Mouse (Mus musculus) neural tube, embryonic 15.5 days (tissue): Measurements from ENCODE around the gene Lmbr1. TPM values are rescaled to one million over a fixed set of nuclear protein-coding genes. Genes with fewer than 3 reads are reported as not detected.

Source experiments
- ATAC-seq: fragments of 200-750 bp; cut with Nextera tagmentation; 2 replicates; pipeline ENCODE4 v1.8.0; 2017; ENCODE audit warnings: mild to moderate bottlenecking, moderate TSS enrichment, moderate library complexity; ENCODE audit not compliant: low FRiP score
- H3K27ac ChIP-seq: fragments of 300-500 bp; sonication (generic); replicated peaks from 2 replicates; pipeline ENCODE4 v1.5.1; 2015; ENCODE audit warnings: mild to moderate bottlenecking, inconsistent platforms
- H3K27me3 ChIP-seq: fragments of 300-500 bp; sonication (generic); replicated peaks from 2 replicates; pipeline ENCODE4 v1.6.1; 2015; ENCODE audit warnings: inconsistent platforms
- H3K36me3 ChIP-seq: fragments of 300-500 bp; sonication (generic); 2 replicates; pipeline ENCODE4 v1.6.1; 2015; ENCODE audit warnings: inconsistent platforms
- H3K4me1 ChIP-seq: fragments of 300-500 bp; sonication (generic); 2 replicates; pipeline ENCODE4 v1.6.1; 2015; ENCODE audit warnings: inconsistent platforms
- H3K4me2 ChIP-seq: fragments of 300-500 bp; sonication (generic); 2 replicates; pipeline ENCODE4 v1.6.1; 2015; ENCODE audit warnings: inconsistent platforms, mild to moderate bottlenecking, moderate library complexity
- H3K4me3 ChIP-seq: fragments of 300-500 bp; sonication (generic); replicated peaks from 2 replicates; pipeline ENCODE4 v1.5.1; 2015; ENCODE audit warnings: mild to moderate bottlenecking, inconsistent platforms
- H3K9ac ChIP-seq: fragments of 300-500 bp; sonication (generic); replicated peaks from 2 replicates; pipeline ENCODE4 v1.6.1; 2015; ENCODE audit warnings: mild to moderate bottlenecking, inconsistent platforms
- H3K9me3 ChIP-seq: fragments of 300-500 bp; sonication (generic); replicated peaks from 2 replicates; pipeline ENCODE4 v1.6.1; 2016; ENCODE audit warnings: inconsistent platforms
- WGBS: fragments of 180-500 bp; shearing (Covaris S2); methylation state at CpG from one replicate; pipeline ENCODE4 v1.1.7; 2015; ENCODE audit warnings: mixed read lengths; 5-methylcytosine and 5-hydroxymethylcytosine counted together
- polyA plus RNA-seq: library from polyadenylated mRNA; unstranded; fragments of >200 nt; fragmentation: Nextera tagmentation; extraction: Ambion mirVana; gene quantifications from 2 replicates; pipeline ENCODE4 v1.2.1, GENCODE M21; 2015

Gene Lmbr1
- polyA plus RNA-seq, 1 experiment from 2014 or later, result 36.5 TPM

- WGBS, result 86% methylated on average over 6 of the region's 6 CpGs
- H3K36me3 ChIP-seq, result peaks cover 56% of the 10 kb centered on the region
- no peak overlapping the region for H3K4me3 ChIP-seq
- H3K9me3 ChIP-seq, result no peaks in the 10 kb centered on the region
- H3K9ac ChIP-seq, result no peak overlapping the region
- H3K4me1 ChIP-seq, result no peaks in the 10 kb centered on the region
- H3K4me2 ChIP-seq, result no peak overlapping the region
- H3K27me3 ChIP-seq, result no peaks in the 10 kb centered on the region
- ATAC-seq, result no peak
- H3K27ac ChIP-seq, result no peak overlapping the region
These were observed 14.7 kb downstream of the Lmbr1 start for GRCm38 (mm10) chr5:29363511-29363910.

DNA sequence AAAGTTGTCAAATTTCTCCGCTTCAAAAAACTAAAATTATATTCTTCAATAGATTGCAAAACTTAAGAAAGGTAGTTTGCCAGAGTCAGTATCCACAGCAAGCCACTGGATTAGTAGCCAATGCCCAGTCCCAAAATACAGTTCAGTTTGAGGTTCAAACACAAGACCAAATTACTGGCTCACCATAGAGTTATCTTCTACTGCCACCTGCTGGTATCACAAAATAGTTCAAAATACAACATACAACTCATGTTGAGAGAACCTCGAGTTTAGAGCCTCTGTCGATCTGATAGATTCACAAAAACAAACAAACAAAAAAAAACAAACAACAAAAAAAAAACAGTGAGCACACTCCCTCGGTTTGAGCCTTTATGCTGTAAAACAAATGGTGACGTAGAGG is 42.4 kb downstream of the Lmbr1 start:
- no peak overlapping the region for H3K4me2 ChIP-seq
- no peaks in the 10 kb centered on the region for H3K9me3 ChIP-seq
- no peak overlapping the region for H3K4me3 ChIP-seq
- no peaks in the 10 kb centered on the region for H3K36me3 ChIP-seq
- no peaks in the 10 kb centered on the region for H3K4me1 ChIP-seq
- no peak overlapping the region for H3K27ac ChIP-seq
- no peak for ATAC-seq
- H3K27me3 ChIP-seq, result no peaks in the 10 kb centered on the region
- H3K9ac ChIP-seq, result no peak overlapping the region
- 61% methylated on average over 5 of the region's 5 CpGs for WGBS

GRCm38 (mm10) chr5:29322503-29322902 is 55.7 kb downstream of the Lmbr1 start:
- ATAC-seq, result no peak
- H3K27me3 ChIP-seq, result no peaks in the 10 kb centered on the region

GRCm38 (mm10) chr5:29309191-29309590 is 69.0 kb downstream of the Lmbr1 start:
- H3K4me2 ChIP-seq, result no peak overlapping the region
- no peaks in the 10 kb centered on the region for H3K4me1 ChIP-seq
- ATAC-seq, result no peak
- no peak overlapping the region for H3K4me3 ChIP-seq
- H3K9me3 ChIP-seq, result no peaks in the 10 kb centered on the region
- H3K27ac ChIP-seq, result no peak overlapping the region
- no peaks in the 10 kb centered on the region for H3K27me3 ChIP-seq
- 84% methylated on average over 3 of the region's 3 CpGs for WGBS
- H3K9ac ChIP-seq, result no peak overlapping the region
- H3K36me3 ChIP-seq, result peaks cover 7% of the 10 kb centered on the region; the same call in 1 of the 2 replicates

More at GRCm38 (mm10) chr5:29322503-29322902, 55.7 kb downstream of the Lmbr1 start:
- Histone ChIP-seq H3K36me3 (0 out of 2 replicates have a peak, but pooled peaks cover 4% of the 10 kb centered on the region), H3K9ac (no peak overlapping the region), H3K9me3 (no peaks in the 10 kb centered on the region), H3K4me1 (no peaks in the 10 kb centered on the region), H3K4me3 (no peak overlapping the region), H3K27ac (no peak overlapping the region), H3K4me2 (no peak overlapping the region)
- WGBS, result 93% methylated on average over 2 of the region's 2 CpGs

DNA sequence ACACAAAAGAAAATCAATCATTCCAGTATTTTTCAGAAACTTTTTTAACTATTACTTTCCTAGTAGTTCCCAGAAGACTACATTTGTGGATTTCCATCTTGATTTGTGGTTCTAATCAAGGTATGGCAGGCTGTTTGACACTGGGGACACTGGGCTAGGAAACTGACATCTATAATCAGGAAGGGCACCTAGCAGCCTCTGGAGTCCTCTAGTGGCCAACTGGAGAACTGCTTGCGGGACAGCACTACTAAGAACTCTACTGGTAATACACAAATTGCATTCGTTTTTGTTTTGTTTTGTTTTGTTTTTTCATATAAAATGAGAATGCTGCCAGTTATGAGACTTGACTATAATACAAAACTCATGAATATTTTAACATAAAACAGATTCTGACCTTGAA is 85.0 kb downstream of the Lmbr1 start:
- H3K36me3 ChIP-seq, result peaks cover 4% of the 10 kb centered on the region; the same call in 1 of the 2 replicates
- H3K27me3 ChIP-seq, result no peaks in the 10 kb centered on the region
- H3K9ac ChIP-seq, result no peak overlapping the region
- no peak overlapping the region for H3K4me3 ChIP-seq
- ATAC-seq, result peak; percentile 72; the same call in 1 of the 2 replicates
- no peak overlapping the region for H3K27ac ChIP-seq
- H3K9me3 ChIP-seq, result no peaks in the 10 kb centered on the region
- WGBS, result 27% methylated on average over 2 of the region's 2 CpGs
- H3K4me1 ChIP-seq, result no peaks in the 10 kb centered on the region
- no peak overlapping the region for H3K4me2 ChIP-seq

DNA sequence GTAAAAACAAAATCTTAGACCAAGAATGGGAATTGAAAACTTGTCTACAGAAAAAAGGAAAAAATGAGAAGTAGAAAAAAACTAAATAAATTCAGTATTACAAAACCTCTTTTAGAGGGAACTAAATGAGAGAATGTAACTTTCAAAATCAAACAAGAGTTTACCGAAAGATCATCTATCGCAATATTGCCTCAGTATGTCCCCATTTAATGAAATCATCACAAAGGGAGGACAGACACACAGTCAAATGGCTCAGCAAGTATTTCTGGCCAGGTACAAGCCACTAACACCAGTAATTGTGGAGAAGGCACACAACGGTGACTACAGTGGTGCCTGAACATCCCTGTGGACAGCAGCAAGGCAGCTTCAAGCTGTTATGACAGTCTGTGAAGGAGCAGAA is 88.1 kb downstream of the Lmbr1 start:
- no peaks in the 10 kb centered on the region for H3K27me3 ChIP-seq
- H3K36me3 ChIP-seq, result peaks cover 10% of the 10 kb centered on the region; the same call in 1 of the 2 replicates
- no peaks in the 10 kb centered on the region for H3K9me3 ChIP-seq
- H3K4me3 ChIP-seq, result no peak overlapping the region
- 95% methylated on average over 3 of the region's 3 CpGs for WGBS
- no peak overlapping the region for H3K9ac ChIP-seq
- no peak overlapping the region for H3K4me2 ChIP-seq
- no peak overlapping the region for H3K27ac ChIP-seq
- no peaks in the 10 kb centered on the region for H3K4me1 ChIP-seq
- no peak for ATAC-seq

DNA sequence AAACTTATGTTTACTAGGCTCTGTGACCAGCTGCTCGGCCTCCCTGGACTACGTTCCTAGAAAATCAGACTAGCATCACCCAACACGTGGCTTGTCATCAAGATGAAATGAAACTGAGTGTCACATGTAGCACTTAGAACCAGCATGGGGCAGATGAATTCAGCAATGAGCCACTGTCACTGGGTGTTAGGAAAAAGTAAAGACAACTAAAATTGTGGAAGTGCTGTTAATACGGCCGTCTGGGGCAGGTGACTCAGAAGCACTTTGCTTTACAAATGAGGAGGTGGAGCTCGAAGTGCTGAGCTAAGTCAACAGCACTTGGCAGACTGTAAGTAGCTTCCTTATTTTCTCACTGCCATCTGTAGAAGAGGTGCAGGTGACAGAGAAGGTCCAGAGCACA is 88.5 kb downstream of the Lmbr1 start:
- 80% methylated on average over 6 of the region's 6 CpGs for WGBS
- H3K9ac ChIP-seq, result no peak overlapping the region
- ATAC-seq, result no peak
- peaks cover 10% of the 10 kb centered on the region; the same call in 1 of the 2 replicates for H3K36me3 ChIP-seq
- H3K4me2 ChIP-seq, result no peak overlapping the region
- no peaks in the 10 kb centered on the region for H3K27me3 ChIP-seq
- no peaks in the 10 kb centered on the region for H3K9me3 ChIP-seq
- H3K27ac ChIP-seq, result no peak overlapping the region
- no peak overlapping the region for H3K4me3 ChIP-seq
- H3K4me1 ChIP-seq, result no peaks in the 10 kb centered on the region

GRCm38 (mm10) chr5:29281081-29281480 is 97.1 kb downstream of the Lmbr1 start:
- no peaks in the 10 kb centered on the region for H3K9me3 ChIP-seq
- H3K9ac ChIP-seq, result no peak overlapping the region
- no peak overlapping the region for H3K4me3 ChIP-seq
- no peak overlapping the region for H3K27ac ChIP-seq
- ATAC-seq, result no peak
- no peak overlapping the region for H3K4me2 ChIP-seq
- peaks cover 13% of the 10 kb centered on the region; the same call in 1 of the 2 replicates for H3K36me3 ChIP-seq
- no peaks in the 10 kb centered on the region for H3K27me3 ChIP-seq
- H3K4me1 ChIP-seq, result no peaks in the 10 kb centered on the region
- WGBS, result 93% methylated on average over 3 of the region's 3 CpGs

DNA sequence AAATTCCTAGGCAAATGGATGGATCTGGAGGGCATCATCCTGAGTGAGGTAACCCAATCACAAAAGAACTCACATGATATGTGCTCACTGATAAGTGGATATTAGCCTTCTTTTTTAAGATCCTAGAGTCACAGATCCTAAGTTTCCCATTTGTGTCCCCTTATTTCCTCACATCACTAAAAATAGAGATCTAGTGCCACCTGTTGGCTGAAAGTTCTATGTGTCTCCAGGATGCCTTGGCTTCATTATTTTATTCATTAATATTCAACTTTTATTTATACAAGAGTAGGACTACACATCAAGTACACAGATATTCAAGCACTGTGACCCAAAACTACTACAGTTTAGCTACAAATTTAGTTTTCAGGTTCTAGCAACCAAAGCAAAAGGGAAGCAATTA is 103.4 kb downstream of the Lmbr1 start:
- H3K27ac ChIP-seq, result no peak overlapping the region
- H3K4me3 ChIP-seq, result no peak overlapping the region
- no peaks in the 10 kb centered on the region for H3K9me3 ChIP-seq
- H3K9ac ChIP-seq, result no peak overlapping the region
- no peaks in the 10 kb centered on the region for H3K27me3 ChIP-seq
- no peaks in the 10 kb centered on the region for H3K4me1 ChIP-seq
- no peaks in the 10 kb centered on the region; the same call in 1 of the 2 replicates for H3K36me3 ChIP-seq
- H3K4me2 ChIP-seq, result no peak overlapping the region
- no peak for ATAC-seq

DNA sequence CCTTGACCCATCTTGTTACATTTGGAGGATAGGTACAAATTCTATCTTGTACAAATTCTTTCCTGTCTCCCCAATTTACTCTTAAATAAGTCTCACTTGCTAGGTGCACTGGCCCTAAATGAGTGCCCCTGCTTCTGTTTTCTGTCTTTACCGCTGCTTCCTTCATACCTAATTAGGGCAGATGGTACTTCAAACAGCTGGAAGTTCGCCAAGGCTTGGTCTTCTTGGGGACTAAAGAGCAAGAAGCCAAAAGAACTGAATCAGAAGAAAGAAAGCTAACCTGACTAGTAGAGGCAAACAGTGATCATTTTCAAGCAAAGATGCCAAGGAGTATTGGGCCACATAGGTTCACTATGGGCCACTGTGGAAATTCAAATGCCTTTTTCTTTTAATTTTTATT is 104.8 kb downstream of the Lmbr1 start:
- Histone ChIP-seq H3K4me1 (no peaks in the 10 kb centered on the region), H3K9ac (no peak overlapping the region), H3K4me2 (no peak overlapping the region), H3K27ac (no peak overlapping the region), H3K4me3 (no peak overlapping the region), H3K9me3 (no peaks in the 10 kb centered on the region), H3K36me3 (no peaks in the 10 kb centered on the region; the same call in 1 of the 2 replicates), H3K27me3 (no peaks in the 10 kb centered on the region)
- ATAC-seq, result no peak
- WGBS, result 67% methylated on average over 2 of the region's 2 CpGs

GRCm38 (mm10) chr5:29270879-29271278 is 107.3 kb downstream of the Lmbr1 start:
- 84% methylated on average over 4 of the region's 4 CpGs for WGBS
- Histone ChIP-seq H3K9ac (no peak overlapping the region), H3K4me3 (no peak overlapping the region), H3K4me2 (no peak overlapping the region), H3K4me1 (no peaks in the 10 kb centered on the region), H3K27me3 (no peaks in the 10 kb centered on the region), H3K27ac (no peak overlapping the region), H3K36me3 (no peaks in the 10 kb centered on the region; the same call in 1 of the 2 replicates), H3K9me3 (no peaks in the 10 kb centered on the region)
- no peak for ATAC-seq

DNA sequence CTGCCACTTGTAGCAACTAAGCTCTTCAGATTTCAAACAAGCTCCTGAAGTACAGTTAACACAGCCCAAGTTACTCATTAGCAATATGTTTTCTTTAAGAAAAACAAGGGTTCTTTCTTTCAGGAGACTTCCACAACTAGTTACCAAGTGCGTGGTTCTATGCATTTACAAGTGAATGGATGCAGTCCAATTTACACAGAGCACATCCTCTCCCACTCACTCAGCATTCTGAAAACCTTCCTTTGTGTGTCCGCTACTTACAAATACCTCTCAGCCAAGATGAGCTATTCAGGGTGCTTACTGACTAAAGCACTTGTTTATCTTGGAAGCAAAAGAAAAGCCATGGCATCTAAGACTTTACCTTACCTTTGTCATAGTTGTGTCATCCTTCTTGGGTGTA is 124.3 kb downstream of the Lmbr1 start:
- Histone ChIP-seq H3K9ac (no peak overlapping the region), H3K36me3 (no peaks in the 10 kb centered on the region), H3K27me3 (no peaks in the 10 kb centered on the region), H3K4me3 (no peak overlapping the region), H3K4me1 (0 out of 2 replicates have a peak, but pooled peaks cover 5% of the 10 kb centered on the region), H3K4me2 (no peak overlapping the region), H3K9me3 (no peaks in the 10 kb centered on the region), H3K27ac (no peak overlapping the region)
- WGBS, result 25% methylated on average over 2 of the region's 2 CpGs
- ATAC-seq, result no peak

- Histone ChIP-seq H3K27me3 (no peaks in the 10 kb centered on the region), H3K4me2 (no peak overlapping the region), H3K4me3 (no peak overlapping the region), H3K27ac (no peak overlapping the region), H3K9ac (no peak overlapping the region), H3K4me1 (0 out of 2 replicates have a peak, but pooled peaks cover 5% of the 10 kb centered on the region), H3K36me3 (no peaks in the 10 kb centered on the region), H3K9me3 (no peaks in the 10 kb centered on the region)
- 73% methylated on average over 1 of the region's 1 CpGs for WGBS
- no peak for ATAC-seq
These were observed 126.7 kb downstream of the Lmbr1 start for GRCm38 (mm10) chr5:29251496-29251873.
